Mouse (Mus musculus) liver, adult (tissue): Measurements from ENCODE around the gene Brd3.

Experiments used
- GATA4 ChIP-seq: IDR thresholded peaks from 2 replicates; pipeline ENCODE4 v1.6.1; 2014; ENCODE audit warnings: mild to moderate bottlenecking, low read length; ENCODE audit not compliant: insufficient replicate concordance

The Brd3 gene

DNA sequence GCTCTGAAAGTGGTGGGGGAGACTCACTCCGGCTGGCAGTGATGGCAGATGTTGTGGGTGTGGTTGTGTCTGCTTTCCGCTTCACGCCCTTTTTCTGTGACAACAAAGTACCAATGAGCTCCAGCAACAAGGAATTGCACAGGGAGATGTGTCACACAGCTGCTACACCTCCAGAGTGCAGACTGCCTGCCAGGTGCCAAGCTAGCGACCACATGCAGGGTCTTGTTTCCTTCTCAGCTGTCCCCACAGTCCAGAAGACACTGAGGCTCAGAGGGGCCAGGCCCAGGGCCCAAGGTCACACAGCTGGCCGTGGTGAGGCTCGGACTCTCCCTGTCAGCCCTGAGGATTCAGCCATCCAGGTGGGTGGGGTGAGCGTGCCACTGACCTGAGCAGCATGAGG is 47.7 kb downstream of the Brd3 start:
- no peak for TF ChIP-seq GATA4

- TF ChIP-seq GATA4, result no peak
Measured at GRCm38 (mm10) chr2:27450226-27450625, 57.2 kb downstream of the Brd3 start.

- TF ChIP-seq GATA4, result no peak
Measured at GRCm38 (mm10) chr2:27447782-27448181, 59.7 kb downstream of the Brd3 start.

DNA sequence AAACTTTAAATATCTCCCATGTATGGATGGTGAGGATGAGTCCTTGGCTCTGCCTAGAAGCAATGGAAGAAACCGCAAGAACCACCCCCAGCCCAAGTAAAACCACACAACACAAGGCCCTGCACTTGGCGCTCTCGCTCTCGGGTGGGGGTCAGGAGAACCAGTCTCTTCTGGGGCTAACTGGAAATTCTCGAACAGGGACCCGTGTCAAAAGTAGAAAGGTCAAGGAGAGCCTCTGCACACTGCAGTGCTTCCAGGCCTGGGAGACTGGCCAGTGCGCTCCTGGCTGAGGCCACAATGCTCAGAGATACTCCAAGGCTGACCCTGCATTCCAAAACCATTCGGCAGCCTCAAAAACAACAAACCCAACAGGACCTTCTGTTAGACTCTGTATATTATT is 60.6 kb downstream of the Brd3 start:
- TF ChIP-seq GATA4, result no peak

DNA sequence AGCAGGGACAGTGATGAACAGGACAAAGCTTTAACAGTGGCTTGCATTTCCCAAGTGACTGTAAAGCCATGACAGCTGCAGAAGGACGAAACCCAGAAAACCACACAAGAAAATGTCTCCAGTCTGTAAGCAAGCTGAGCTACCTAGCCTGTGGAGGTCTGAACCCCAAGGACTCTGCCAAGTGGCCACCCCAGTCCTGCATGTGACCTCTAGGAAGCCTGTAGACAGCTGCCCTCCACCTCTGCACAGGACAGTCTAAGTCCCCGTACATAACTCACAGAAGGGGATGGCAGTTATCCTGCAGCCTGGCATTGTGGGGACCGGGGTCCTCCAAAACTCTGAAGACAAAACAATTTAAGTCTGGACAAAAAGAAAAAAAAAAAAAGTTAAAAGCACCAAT is 61.6 kb downstream of the Brd3 start:
- no peak for TF ChIP-seq GATA4

DNA sequence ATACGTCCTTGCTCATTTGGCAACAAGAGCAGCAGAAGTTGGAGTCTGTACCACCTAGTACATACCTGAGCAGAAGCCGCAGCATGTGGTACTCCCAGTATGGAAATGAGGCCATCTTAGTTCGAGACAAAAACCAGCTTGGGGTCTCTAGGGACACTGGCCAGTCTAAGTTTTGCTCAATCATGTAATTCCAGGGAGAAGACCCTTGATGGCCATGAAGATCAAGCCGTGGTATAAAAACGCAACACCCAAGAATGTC is 64.1 kb downstream of the Brd3 start:
- no peak for TF ChIP-seq GATA4

DNA sequence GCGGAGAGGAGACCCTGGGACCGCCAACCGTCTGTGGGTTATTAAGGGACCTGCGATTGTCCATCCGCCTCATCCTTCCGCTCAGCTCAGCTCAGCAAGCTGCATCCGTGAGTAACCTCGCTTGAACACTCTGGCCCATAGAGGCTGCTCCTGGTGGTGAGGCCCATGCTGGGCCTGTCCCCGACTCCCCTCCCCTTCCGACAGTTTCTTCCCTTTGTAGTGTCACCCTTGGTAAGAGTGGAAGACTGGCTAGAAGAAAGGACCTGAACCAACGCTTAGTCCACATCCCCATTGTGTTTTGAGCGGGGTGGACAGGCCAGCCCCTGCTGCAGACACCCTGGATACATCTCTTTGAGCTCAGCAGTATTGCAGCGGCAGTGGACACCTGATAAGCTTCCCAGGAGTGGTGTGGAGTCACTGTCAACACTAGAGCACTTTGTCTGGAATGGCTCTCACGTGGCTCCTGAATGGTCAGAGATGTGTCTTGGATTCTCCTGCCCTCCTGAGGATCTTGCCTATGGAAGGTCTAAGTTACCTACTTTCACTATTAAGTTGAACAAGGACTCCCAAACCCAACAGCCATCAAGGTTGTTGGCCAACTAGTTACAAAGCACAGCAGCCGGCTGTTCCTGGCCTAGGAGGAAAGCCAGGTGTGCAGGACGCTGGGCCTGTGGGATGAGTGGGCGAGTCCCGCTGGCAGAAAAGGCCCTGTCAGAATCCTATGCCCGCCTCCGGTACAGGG is 64.6 kb downstream of the Brd3 start:
- TF ChIP-seq GATA4, result no peak

DNA sequence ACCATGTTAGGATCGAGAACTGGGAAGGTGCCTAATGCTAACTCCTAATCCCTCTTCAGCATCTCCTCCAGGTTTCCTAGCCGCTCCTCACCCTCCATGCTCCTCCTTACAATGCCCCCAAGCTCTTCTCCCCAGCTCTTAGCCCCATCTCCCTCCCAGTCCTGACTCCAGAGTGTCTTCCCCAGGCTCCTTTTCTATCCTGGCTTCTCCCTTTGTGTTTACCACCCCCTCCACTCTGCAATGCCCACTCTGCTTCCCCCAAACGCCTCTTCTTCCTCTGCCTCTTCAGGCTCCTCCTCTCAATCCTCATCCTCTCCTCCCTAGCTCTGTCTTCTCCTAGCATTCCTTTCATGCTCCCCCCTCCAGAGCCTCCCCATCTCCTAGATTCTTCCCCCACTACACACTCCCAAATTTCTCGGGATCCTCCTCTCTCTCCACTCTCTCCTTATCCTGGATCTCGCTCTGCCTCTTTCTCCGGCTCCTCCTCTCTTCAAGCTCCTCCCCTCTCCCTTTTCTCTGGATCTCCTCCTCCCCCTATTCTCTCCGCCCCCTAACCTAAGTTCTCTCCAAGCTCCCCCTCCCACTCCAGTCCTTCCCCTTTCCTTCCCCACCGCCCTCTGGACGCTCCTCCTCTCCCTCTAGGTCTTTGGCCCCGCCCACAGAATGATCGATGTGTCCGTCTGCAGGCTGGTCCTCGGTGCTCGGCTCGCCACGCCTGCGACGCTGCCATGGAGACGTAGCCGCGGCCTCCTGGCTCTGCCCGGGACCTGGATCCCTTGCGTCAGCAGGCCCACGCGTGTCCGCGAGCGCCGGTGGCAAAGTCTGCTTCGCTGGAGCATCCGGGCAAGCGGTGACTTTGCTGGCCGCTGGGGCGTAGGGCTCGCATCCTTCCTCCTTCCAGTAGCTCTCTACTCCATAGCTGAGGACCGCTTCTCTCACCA is 65.4 kb downstream of the Brd3 start, which contains the start of gene Brd3os:
TSS of gene Brd3os (plus strand) at position 558 of the 941 bp plus-strand sequence.
- no peak; the same call in 1 of the 2 replicates for TF ChIP-seq GATA4

DNA sequence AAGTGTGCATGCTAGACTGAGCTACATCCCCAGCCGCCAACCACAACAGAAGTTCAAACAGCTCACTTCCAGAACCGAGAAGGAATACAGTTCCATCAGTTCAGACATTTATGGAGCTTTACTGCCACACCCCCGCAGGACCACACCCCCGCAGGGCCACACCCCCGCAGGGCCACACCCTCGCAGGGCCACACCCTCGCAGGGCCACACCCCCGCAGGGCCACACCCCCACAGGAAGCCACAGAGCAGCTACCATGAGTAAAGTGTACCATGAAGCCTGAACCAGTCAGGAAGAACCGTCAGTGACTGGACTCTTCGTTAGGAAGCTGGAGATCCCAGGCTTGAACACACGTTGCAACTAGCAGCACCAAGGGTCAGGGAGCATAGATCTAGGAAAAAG is 69.2 kb downstream of the Brd3 start:
- no peak for TF ChIP-seq GATA4

- no peak for TF ChIP-seq GATA4
Measured at GRCm38 (mm10) chr2:27437876-27438275, 69.6 kb downstream of the Brd3 start.

GRCm38 (mm10) chr2:27432599-27432998 is 74.9 kb downstream of the Brd3 start:
- TF ChIP-seq GATA4, result no peak

GRCm38 (mm10) chr2:27430621-27431020 is 76.8 kb downstream of the Brd3 start:
- TF ChIP-seq GATA4, result no peak

- no peak for TF ChIP-seq GATA4
Measured at GRCm38 (mm10) chr2:27428071-27428470, 79.4 kb downstream of the Brd3 start.

DNA sequence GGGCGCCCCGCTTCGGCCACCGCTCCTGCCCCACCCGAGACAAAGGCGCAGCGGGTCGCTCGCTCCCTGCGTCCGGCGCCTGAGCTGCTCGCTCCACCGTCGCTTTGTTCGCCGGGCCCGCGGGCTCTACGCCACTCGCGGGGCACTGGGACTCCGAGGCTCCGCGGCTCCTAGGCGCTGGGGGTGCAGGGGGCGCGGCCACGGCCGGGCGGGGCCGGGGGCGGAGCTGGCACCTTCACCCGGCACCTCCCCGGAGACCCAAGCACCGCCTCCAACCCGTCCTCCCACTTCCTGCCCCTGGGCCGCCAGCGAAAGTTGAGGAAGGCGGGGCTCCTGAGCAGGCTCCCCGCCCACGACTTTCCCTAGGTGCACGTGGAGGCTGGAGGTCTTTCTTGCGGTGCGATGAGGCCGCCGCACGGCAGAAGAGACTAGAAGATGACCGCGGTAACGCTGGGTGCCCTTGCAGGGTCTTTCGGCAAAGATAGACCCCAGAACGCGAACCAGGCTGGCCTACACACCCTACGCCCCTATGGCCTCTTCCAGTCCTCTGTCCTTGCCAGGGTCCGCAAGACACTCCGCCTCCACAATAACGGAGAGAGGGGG is 80.5 kb downstream of the Brd3 start, which contains the start of gene Vav2:
TSS of gene Vav2 (minus strand) at position 179 of the 603 bp plus-strand sequence.
- TF ChIP-seq GATA4, result no peak

DNA sequence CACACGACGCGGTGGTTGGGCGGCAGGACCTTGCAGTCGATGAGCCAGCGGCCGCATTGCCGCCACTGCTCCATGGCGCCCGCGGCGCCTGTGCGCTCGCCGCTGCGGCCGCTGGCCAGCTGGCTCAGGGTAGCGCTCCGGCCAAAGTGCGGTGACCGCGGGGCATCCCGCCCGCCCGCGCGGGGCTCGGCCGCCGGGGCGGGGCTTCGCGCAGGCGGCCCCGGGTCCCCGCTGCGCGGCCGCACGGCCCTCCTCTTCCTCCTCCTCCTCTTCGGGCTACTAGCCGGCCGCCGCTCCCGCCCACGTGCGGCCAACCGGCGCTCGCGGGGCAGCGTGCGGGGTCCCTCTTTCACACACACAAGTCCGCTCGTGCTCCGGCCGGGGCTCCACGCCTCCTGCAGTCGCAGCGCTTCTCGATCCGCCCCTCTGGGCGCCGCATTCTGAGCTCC is 81.0 kb downstream of the Brd3 start:
- no peak for TF ChIP-seq GATA4
